Mouse (Mus musculus) heart, adult 2 months (tissue): ENCODE results near the gene Lss. TPM values are rescaled to one million over a fixed set of nuclear protein-coding genes. Genes with fewer than 3 reads are reported as not detected.
A peak's percentile ranks its signal among the peaks of the same experiment; 100 is the strongest.

ENCODE experiments used
- DNase-seq, 2 experiments: peaks; one replicate each; pipeline ENCODE4 v3.0.0; 2021
- H3K27ac ChIP-seq: fragments of 200-600 bp; 2 replicates; pipeline ENCODE4 v1.8.1; 2022
- H3K27me3 ChIP-seq: fragments of 200-500 bp; 2 replicates; pipeline ENCODE4 v1.6.1; 2012; ENCODE audit warnings: mild to moderate bottlenecking, low read length, inconsistent platforms, mixed read lengths; ENCODE audit not compliant: control insufficient read depth, insufficient read depth
- H3K36me3 ChIP-seq: fragments of 200-500 bp; 2 replicates; pipeline ENCODE4 v1.6.1; 2012; ENCODE audit warnings: low read length, inconsistent platforms; ENCODE audit not compliant: control insufficient read depth, insufficient read depth
- H3K4me1 ChIP-seq: fragments of 200-500 bp; 2 replicates; pipeline ENCODE4 v1.6.1; 2011; ENCODE audit warnings: low read length; ENCODE audit not compliant: control insufficient read depth, insufficient read depth
- H3K4me3 ChIP-seq: fragments of 200-600 bp; 2 replicates; pipeline ENCODE4 v1.8.1; 2022
- H3K79me2 ChIP-seq: fragments of 200-500 bp; replicated peaks from 2 replicates; pipeline ENCODE4 v1.6.1; 2012; ENCODE audit warnings: mild to moderate bottlenecking, inconsistent platforms, low read length, moderate library complexity, mixed read lengths; ENCODE audit not compliant: control insufficient read depth, insufficient read depth
- H3K9ac ChIP-seq: fragments of 200-500 bp; 2 replicates; pipeline ENCODE4 v1.6.1; 2012; ENCODE audit warnings: low read depth, mild to moderate bottlenecking, control low read depth, inconsistent platforms, low read length, mixed read lengths
- CTCF ChIP-seq: fragments of 200-600 bp; IDR thresholded peaks from 2 replicates; pipeline ENCODE4 v1.8.1; 2022; ENCODE audit warnings: antibody characterized with exemption, mild to moderate bottlenecking, moderate library complexity
- EP300 ChIP-seq: fragments of 200-500 bp; IDR thresholded peaks from 2 replicates; pipeline ENCODE4 v1.6.1; 2011; ENCODE audit warnings: low read depth, low read length, control low read depth; ENCODE audit not compliant: insufficient read depth
- POLR2A ChIP-seq: fragments of 200-500 bp; IDR thresholded peaks from 2 replicates; pipeline ENCODE4 v1.6.1; 2011; ENCODE audit warnings: mild to moderate bottlenecking, low read depth, low read length, control low read depth; ENCODE audit not compliant: insufficient read depth
- WGBS: fragments of 180-500 bp; shearing (Covaris S2); methylation state at CpG from one replicate; pipeline ENCODE4 v1.1.7; 2018; 5-methylcytosine and 5-hydroxymethylcytosine counted together
- intact Hi-C: fragments of 180-260 bp; cut with DNase I; formaldehyde crosslinking; loops from one replicate; pipeline ENCODE4 v1.15.1; 2025
- polyA plus RNA-seq: library from polyadenylated mRNA; depleted of rRNA; stranded (reverse); fragments of >200 nt; gene quantifications from 2 replicates; pipeline ENCODE4 v1.2.3, GENCODE M21; 2012
- total RNA-seq, 2 experiments: library from RNA; stranded (reverse); gene quantifications; 2 replicates each; pipeline ENCODE4 v1.2.3; 2021

The Lss gene
- total and polyA plus RNA-seq, 3 experiments: 6.1 to 7.5 (median 6.6) TPM

GRCm38 (mm10) chr10:76531828-76532227 is 440 bp downstream of the Lss start:
- intact Hi-C loops: loop anchor here (5.0 kb wide), 1 partner anchor 65 kb away; the partner anchor contains the start of genes Mcm3ap and Ybey
- peak overlapping the region; percentile 75 for H3K9ac ChIP-seq
- no peaks in the 10 kb centered on the region for H3K79me2 ChIP-seq
- WGBS: 4% methylated on average over 14 of the region's 14 CpGs
- no peak for DNase-seq
- no peaks in the 10 kb centered on the region for H3K27me3 ChIP-seq
- TF ChIP-seq CTCF (no peak), EP300 (no peak), POLR2A (no peak)
- peaks cover 5% of the 10 kb centered on the region for H3K4me1 ChIP-seq
- H3K4me3 ChIP-seq: peak overlapping the region; percentile 68
- peak overlapping the region; percentile 56 for H3K27ac ChIP-seq
- no peaks in the 10 kb centered on the region for H3K36me3 ChIP-seq

- Histone ChIP-seq H3K27ac (no peak overlapping the region), H3K4me1 (peaks cover 3% of the 10 kb centered on the region), H3K4me3 (no peak overlapping the region), H3K9ac (no peak overlapping the region), H3K27me3 (no peaks in the 10 kb centered on the region), H3K36me3 (no peaks in the 10 kb centered on the region), H3K79me2 (no peaks in the 10 kb centered on the region)
- peak in 1 of 2 experiments; percentile 11 for DNase-seq
- WGBS: 94% methylated on average over 7 of the region's 7 CpGs
- intact Hi-C loops: no loop called here
- TF ChIP-seq POLR2A (no peak), CTCF (no peak), EP300 (no peak)
These were observed 4.1 kb downstream of the Lss start for GRCm38 (mm10) chr10:76535526-76535925.

DNA sequence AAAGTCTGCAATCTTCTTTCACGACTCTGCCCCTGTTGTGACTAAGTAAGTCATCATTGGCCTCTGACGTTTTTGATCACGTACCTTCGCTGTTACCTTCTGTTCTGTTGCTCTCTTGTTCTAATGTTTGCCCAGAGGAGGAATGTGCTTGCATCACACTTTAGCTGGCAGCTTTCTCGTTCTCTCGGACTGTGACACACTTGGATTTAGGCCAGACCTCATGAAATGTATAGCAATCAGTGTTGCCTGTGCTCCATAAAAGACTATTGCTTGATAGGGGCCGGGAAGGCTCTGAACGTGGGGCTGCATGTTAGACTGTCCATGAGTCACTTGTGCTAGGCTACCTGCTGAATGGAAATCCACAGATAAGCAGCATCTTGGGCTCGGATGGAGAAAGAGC is 6.2 kb downstream of the Lss start:
- Histone ChIP-seq H3K36me3 (no peaks in the 10 kb centered on the region), H3K79me2 (no peaks in the 10 kb centered on the region), H3K9ac (no peak overlapping the region), H3K4me1 (no peaks in the 10 kb centered on the region), H3K27ac (no peak overlapping the region), H3K27me3 (no peaks in the 10 kb centered on the region), H3K4me3 (no peak overlapping the region)
- peak in 1 of 2 experiments; percentile 6 for DNase-seq
- WGBS: 61% methylated on average over 9 of the region's 9 CpGs
- intact Hi-C loops: no loop called here
- TF ChIP-seq POLR2A (no peak), CTCF (no peak), EP300 (no peak)

- Histone ChIP-seq H3K4me1 (no peaks in the 10 kb centered on the region), H3K36me3 (no peaks in the 10 kb centered on the region), H3K27me3 (no peaks in the 10 kb centered on the region), H3K27ac (no peak overlapping the region), H3K4me3 (no peak overlapping the region), H3K9ac (no peak overlapping the region), H3K79me2 (no peaks in the 10 kb centered on the region)
- no peak for TF ChIP-seq POLR2A
- no peak for TF ChIP-seq EP300
- TF ChIP-seq CTCF: no peak
- WGBS: 87% methylated on average over 11 of the region's 11 CpGs
- intact Hi-C loops: no loop called here
- peak in 1 of 2 experiments; percentile 5 for DNase-seq
These were observed 10.1 kb downstream of the Lss start for GRCm38 (mm10) chr10:76541336-76542085.

GRCm38 (mm10) chr10:76542636-76543375 is 11.4 kb downstream of the Lss start:
- DNase-seq: peak in 1 of 2 experiments; percentile 11
- Histone ChIP-seq H3K36me3 (no peaks in the 10 kb centered on the region), H3K4me1 (no peaks in the 10 kb centered on the region), H3K4me3 (no peak overlapping the region), H3K9ac (no peak overlapping the region), H3K27me3 (no peaks in the 10 kb centered on the region), H3K27ac (no peak overlapping the region), H3K79me2 (no peaks in the 10 kb centered on the region)
- no peak for TF ChIP-seq CTCF
- no peak for TF ChIP-seq EP300
- no peak for TF ChIP-seq POLR2A
- WGBS: 72% methylated on average over 10 of the region's 10 CpGs
- intact Hi-C loops: no loop called here

- H3K27ac ChIP-seq: no peak overlapping the region
- no peaks in the 10 kb centered on the region for H3K27me3 ChIP-seq
- no peak overlapping the region for H3K9ac ChIP-seq
- intact Hi-C loops: no loop called here
- DNase-seq: no peak
- TF ChIP-seq EP300: no peak
- no peak for TF ChIP-seq CTCF
- no peak for TF ChIP-seq POLR2A
- H3K79me2 ChIP-seq: no peaks in the 10 kb centered on the region
- H3K4me1 ChIP-seq: no peaks in the 10 kb centered on the region
- WGBS: 89% methylated on average over 8 of the region's 8 CpGs
- H3K36me3 ChIP-seq: no peaks in the 10 kb centered on the region
- H3K4me3 ChIP-seq: no peak overlapping the region
These were observed 15.2 kb downstream of the Lss start for GRCm38 (mm10) chr10:76546566-76546965.
